Mouse (Mus musculus): ENCODE measurements around the gene Flt3l.

- TF ChIP-seq POLR2AphosphoS2 (IDR thresholded peaks at IDR 0.05; ENCODE audit: insufficient read length, low read depth) (no peak), REST (IDR thresholded peaks at IDR 0.05; ENCODE audit: insufficient read depth, insufficient read length) (no peak), MYOG (IDR thresholded peaks at IDR 0.05; ENCODE audit: control insufficient read depth in 1 of 3, insufficient read depth in 1 of 3, insufficient read length in 2 of 3, low read depth in 2 of 3) (no peak), POLR2A (IDR thresholded peaks at IDR 0.05; ENCODE audit: insufficient read length, low read depth) (no peak), MAX (IDR thresholded peaks at IDR 0.05; ENCODE audit: low read depth) (no peak), MYOD1 (IDR thresholded peaks at IDR 0.05; ENCODE audit: control insufficient read depth in 1 of 3, insufficient read length in 2 of 3, low read depth in 2 of 3) (no peak)
Observed at GRCm38 (mm10) chr7:45160866-45161265, 24.6 kb upstream of the Flt3l start.

Measured in myocyte (in vitro differentiated cells).